ENCODE assay signal across 8 mouse cellular contexts in genomic region chr9:57560861-57561710, GRCm38 (mm10). TPM values are rescaled to one million over a fixed set of nuclear protein-coding genes. Genes with fewer than 3 reads are reported as not detected.
A peak's percentile ranks its signal among the peaks of the same experiment; 100 is the strongest.
DNase-seq lines count a peak whose midpoint lies in the region; ATAC-seq and TF ChIP-seq lines count a peak whose summit lies in the region.

TSS of gene Scamp2 (plus strand) at chr9:57560943.

- no peaks in the 10 kb centered on the region for H3K9me3 ChIP-seq in forebrain, embryonic 15.5 days

- H3K27me3 ChIP-seq in forebrain, embryonic 15.5 days = no peaks in the 10 kb centered on the region

- peak within 1 kb of the TSS; percentile 87 for H3K27ac ChIP-seq in forebrain, embryonic 15.5 days (replicated peaks)

- TF ChIP-seq CTCF in lung, adult 2 months (IDR thresholded peaks at IDR 0.05; ENCODE audit: insufficient read depth, low read length) = no peak

- peak; percentile 100 for ATAC-seq in forebrain, embryonic 15.5 days (replicated peaks)
- peak; percentile 90 for ATAC-seq in neutrophil, adult 5-6 weeks (ENCODE audit: extremely low read depth, insufficient number of reproducible peaks, low FRiP score, poor library complexity, severe bottlenecking)

- WGBS in forebrain, embryonic 15.5 days = under 1% methylated on average over 37 of the region's 37 CpGs
- under 1% methylated on average over 37 of the region's 37 CpGs for WGBS in lung, adult 2 months

- peak within 1 kb of the TSS; percentile 77 for H3K4me3 ChIP-seq in forebrain, embryonic 15.5 days
- H3K4me3 ChIP-seq in lung, adult 2 months (replicated peaks; ENCODE audit: extremely low read depth, low read depth, low read length) = peak within 1 kb of the TSS; percentile 92

- intact Hi-C loops in heart, postnatal 25 days (cut with DNase I) = no loop called here

- TF ChIP-seq POLR2A in lung, adult 2 months (IDR thresholded peaks at IDR 0.05; ENCODE audit: borderline replicate concordance, extremely low read depth, low read depth, low read length) = peak; percentile 94

- no peaks in the 10 kb centered on the region for H3K36me3 ChIP-seq in forebrain, embryonic 15.5 days

- peak within 1 kb of the TSS; percentile 79 for H3K4me2 ChIP-seq in forebrain, embryonic 15.5 days (replicated peaks)

- peaks cover 38% of the 10 kb centered on the region for H3K4me1 ChIP-seq in forebrain, embryonic 15.5 days
- H3K4me1 ChIP-seq in lung, adult 2 months (ENCODE audit: control insufficient read depth, insufficient read depth, low read length) = peaks cover 16% of the 10 kb centered on the region

- H3K9ac ChIP-seq in forebrain, embryonic 15.5 days (replicated peaks) = peak within 1 kb of the TSS; percentile 78

- peak; percentile 93 for DNase-seq in ES-CJ7 (ENCODE audit: low read depth, low spot score)
- peak; percentile 93 for DNase-seq in cerebellum, adult 11 months
- DNase-seq in heart, postnatal 25 days (ENCODE audit: low spot score) = peak; percentile 89
- DNase-seq in layer of hippocampus, adult 18-20 months (ENCODE audit: low spot score in 2 of 2) = peak; percentile 92 to 96
- peak; percentile 97 for DNase-seq in lung, adult 2 months
- DNase-seq in thymus, adult 18-20 months = peak; percentile 81 to 88

RNA-seq across cellular contexts. Expression of gene Scamp2, which starts in this region (rescaled TPM):
- polyA plus RNA-seq in forebrain, embryonic 15.5 days (2015; fragmentation: Nextera tagmentation; extraction: Ambion mirVana) = 57.7 and 60.5 TPM in 2 replicates
- total RNA-seq in heart, postnatal 25 days (2021) = 10 to 100 TPM; 24.6 to 24.8 TPM
- total RNA-seq in layer of hippocampus, adult 18-20 months (2021) = 10 to 100 TPM; 24.2 to 24.9 TPM
- polyA plus RNA-seq in lung, adult 2 months (2012; rRNA removed) = 83.0 and 103 TPM in 2 replicates
- total RNA-seq in neutrophil, adult 5-6 weeks (2017) = 28.9 and 34.9 TPM in 2 replicates

Comparison
In these comparisons a context has a peak if more than half of its experiments do, and no peak if none do; other contexts are left out.
1. Peak in every context shown above with its lines: DNase-seq, ATAC-seq, H3K4me3 ChIP-seq and H3K27ac ChIP-seq.